Comparison of ENCODE assay signal across 7 mouse cellular contexts in the genomic region with DNA sequence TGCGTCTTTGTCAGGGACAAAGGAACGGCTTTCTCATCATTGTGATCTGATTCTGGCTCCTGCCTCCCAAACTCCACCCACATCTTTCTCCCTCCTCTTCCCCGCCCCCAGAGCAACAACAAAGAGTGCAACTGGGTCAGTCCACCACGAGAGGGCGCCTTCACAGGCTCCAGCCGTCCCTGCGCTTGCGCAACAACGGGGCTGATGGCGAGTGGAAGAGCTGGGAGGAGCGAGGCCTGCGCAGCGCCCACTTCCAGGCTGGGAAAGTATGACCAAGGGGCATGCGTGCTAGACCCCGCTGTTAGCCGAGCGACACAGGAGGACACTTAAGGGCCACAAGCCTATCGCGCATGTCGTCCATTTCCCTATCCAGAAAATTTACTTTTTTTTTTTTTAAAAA. TPM values are rescaled to one million over a fixed set of nuclear protein-coding genes. Genes with fewer than 3 reads are reported as not detected.
DNase-seq lines count a peak whose midpoint lies in the region; ATAC-seq lines count a peak whose summit lies in the region.

No protein-coding gene starts in this region.

- H3K9ac ChIP-seq in embryonic facial prominence, embryonic 11.5 days (replicated peaks; ENCODE audit: low read length) = peak overlapping the region; percentile 55
- H3K9ac ChIP-seq in midbrain, embryonic 12.5 days (replicated peaks) = 0 out of 2 replicates have a peak overlapping the region, but pooled peaks have one; percentile 24

- H3K27me3 ChIP-seq in embryonic facial prominence, embryonic 11.5 days (ENCODE audit: control insufficient read depth, insufficient read depth, low read length) = no peaks in the 10 kb centered on the region
- H3K27me3 ChIP-seq in midbrain, embryonic 12.5 days = no peaks in the 10 kb centered on the region

- intact Hi-C loops in left cerebral cortex, postnatal 4 days (cut with DNase I) = no loop called here

- H3K27ac ChIP-seq in embryonic facial prominence, embryonic 11.5 days (replicated peaks; ENCODE audit: low read depth, low read length) = peak overlapping the region; percentile 25; the same call in 1 of the 2 replicates
- H3K27ac ChIP-seq in midbrain, embryonic 12.5 days (replicated peaks) = peak overlapping the region; percentile 86

- under 1% methylated on average over 20 of the region's 20 CpGs for WGBS in embryonic facial prominence, embryonic 11.5 days
- WGBS in midbrain, embryonic 12.5 days = under 1% methylated on average over 20 of the region's 20 CpGs

- 0 out of 2 replicates have a peak, but pooled peaks cover 3% of the 10 kb centered on the region for H3K4me1 ChIP-seq in embryonic facial prominence, embryonic 11.5 days (ENCODE audit: control insufficient read depth, insufficient read depth, low read length)
- peaks cover 8% of the 10 kb centered on the region; the same call in 1 of the 2 replicates for H3K4me1 ChIP-seq in midbrain, embryonic 12.5 days

- H3K4me3 ChIP-seq in embryonic facial prominence, embryonic 11.5 days (ENCODE audit: low read depth, low read length) = no peak overlapping the region; the same call in 1 of the 2 replicates
- peak overlapping the region; percentile 18 for H3K4me3 ChIP-seq in midbrain, embryonic 12.5 days

- peak; percentile 99 for DNase-seq in adrenal gland, postnatal 14 days
- peak; percentile 97 for DNase-seq in embryonic facial prominence, embryonic 11.5 days (ENCODE audit: low spot score)
- peak; percentile 99 for DNase-seq in heart, adult 11 months
- peak; percentile 92 for DNase-seq in kidney, adult 11 months
- peak; percentile 97 for DNase-seq in left cerebral cortex, postnatal 4 days
- DNase-seq in skeletal muscle tissue, adult 2 months (ENCODE audit: low read depth, low spot score) = peak; percentile 96

- H3K4me2 ChIP-seq in embryonic facial prominence, embryonic 11.5 days (ENCODE audit: low read depth, low read length) = peak overlapping the region; percentile 27
- H3K4me2 ChIP-seq in midbrain, embryonic 12.5 days (replicated peaks) = peak overlapping the region; percentile 45

- H3K9me3 ChIP-seq in embryonic facial prominence, embryonic 11.5 days (replicated peaks; ENCODE audit: control insufficient read depth, low read length) = no peaks in the 10 kb centered on the region
- no peaks in the 10 kb centered on the region for H3K9me3 ChIP-seq in midbrain, embryonic 12.5 days

- peak; percentile 88 for ATAC-seq in embryonic facial prominence, embryonic 11.5 days (replicated peaks; ENCODE audit: insufficient number of reproducible peaks, low FRiP score, low TSS enrichment, low read depth)
- ATAC-seq in midbrain, embryonic 12.5 days (ENCODE audit: low FRiP score, low read depth) = peak; percentile 96

- no peaks in the 10 kb centered on the region for H3K36me3 ChIP-seq in embryonic facial prominence, embryonic 11.5 days (replicated peaks; ENCODE audit: control insufficient read depth, insufficient read depth, low read depth, low read length)
- no peaks in the 10 kb centered on the region for H3K36me3 ChIP-seq in midbrain, embryonic 12.5 days

RNA-seq across cellular contexts. Expression of a gene that starts 2.8 kb away (rescaled TPM):
- total RNA-seq in adrenal gland, postnatal 14 days (2021) = 0.26 TPM in 1 of 2 replicates, not detected in the other
- polyA plus RNA-seq in embryonic facial prominence, embryonic 11.5 days (2014; fragmentation: Nextera tagmentation; extraction: Ambion mirVana) = 0.38 and 0.84 TPM in 2 replicates
- not detected for total RNA-seq in left cerebral cortex, postnatal 4 days (2021)
- polyA plus RNA-seq in midbrain, embryonic 12.5 days (2016; fragmentation: Nextera tagmentation; extraction: Ambion mirVana) = not detected in 2 replicates

RNA-seq across cellular contexts. Expression of a gene that starts 11.6 kb away (rescaled TPM):
- total RNA-seq in adrenal gland, postnatal 14 days (2021) = not detected in 2 replicates
- not detected in 2 replicates for polyA plus RNA-seq in embryonic facial prominence, embryonic 11.5 days (2014; fragmentation: Nextera tagmentation; extraction: Ambion mirVana)
- total RNA-seq in left cerebral cortex, postnatal 4 days (2021) = under 1 TPM in 1 of 2 experiments, not detected in 1; 0.46 TPM
- polyA plus RNA-seq in midbrain, embryonic 12.5 days (2016; fragmentation: Nextera tagmentation; extraction: Ambion mirVana) = not detected in 2 replicates

RNA-seq across cellular contexts. Expression of a gene that starts 11.9 kb away (rescaled TPM):
- 101 and 109 TPM in 2 replicates for total RNA-seq in adrenal gland, postnatal 14 days (2021)
- 9.9 and 10.5 TPM in 2 replicates for polyA plus RNA-seq in embryonic facial prominence, embryonic 11.5 days (2014; fragmentation: Nextera tagmentation; extraction: Ambion mirVana)
- 100 to 1,000 TPM; 273 to 276 TPM for total RNA-seq in left cerebral cortex, postnatal 4 days (2021)
- polyA plus RNA-seq in midbrain, embryonic 12.5 days (2016; fragmentation: Nextera tagmentation; extraction: Ambion mirVana) = 15.7 and 17.7 TPM in 2 replicates

RNA-seq across cellular contexts. Expression of a gene that starts 30.7 kb away (rescaled TPM):
- total RNA-seq in adrenal gland, postnatal 14 days (2021) = 5.4 and 7.3 TPM in 2 replicates
- polyA plus RNA-seq in embryonic facial prominence, embryonic 11.5 days (2014; fragmentation: Nextera tagmentation; extraction: Ambion mirVana) = 31.1 and 33.9 TPM in 2 replicates
- 100 to 1,000 TPM; 173 to 176 TPM for total RNA-seq in left cerebral cortex, postnatal 4 days (2021)
- 93.5 and 100 TPM in 2 replicates for polyA plus RNA-seq in midbrain, embryonic 12.5 days (2016; fragmentation: Nextera tagmentation; extraction: Ambion mirVana)

RNA-seq across cellular contexts. Expression of a gene that starts 42.9 kb away (rescaled TPM):
- 358 and 494 TPM in 2 replicates for total RNA-seq in adrenal gland, postnatal 14 days (2021)
- 93.8 and 109 TPM in 2 replicates for polyA plus RNA-seq in embryonic facial prominence, embryonic 11.5 days (2014; fragmentation: Nextera tagmentation; extraction: Ambion mirVana)
- total RNA-seq in left cerebral cortex, postnatal 4 days (2021) = 10 to 100 TPM; 62.8 to 70.4 TPM
- 405 and 569 TPM in 2 replicates for polyA plus RNA-seq in midbrain, embryonic 12.5 days (2016; fragmentation: Nextera tagmentation; extraction: Ambion mirVana)
